Mouse (Mus musculus) heart, adult 2 months (tissue): ENCODE results near the gene Mef2d.
A peak's percentile ranks its signal among the peaks of the same experiment; 100 is the strongest.

ENCODE experiments used
- CTCF ChIP-seq: fragments of 200-600 bp; IDR thresholded peaks from 2 replicates; pipeline ENCODE4 v1.8.1; 2022; ENCODE audit warnings: antibody characterized with exemption, mild to moderate bottlenecking, moderate library complexity
- EP300 ChIP-seq: fragments of 200-500 bp; IDR thresholded peaks from 2 replicates; pipeline ENCODE4 v1.6.1; 2011; ENCODE audit warnings: low read depth, low read length, control low read depth; ENCODE audit not compliant: insufficient read depth
- POLR2A ChIP-seq: fragments of 200-500 bp; IDR thresholded peaks from 2 replicates; pipeline ENCODE4 v1.6.1; 2011; ENCODE audit warnings: mild to moderate bottlenecking, low read depth, low read length, control low read depth; ENCODE audit not compliant: insufficient read depth

DNA sequence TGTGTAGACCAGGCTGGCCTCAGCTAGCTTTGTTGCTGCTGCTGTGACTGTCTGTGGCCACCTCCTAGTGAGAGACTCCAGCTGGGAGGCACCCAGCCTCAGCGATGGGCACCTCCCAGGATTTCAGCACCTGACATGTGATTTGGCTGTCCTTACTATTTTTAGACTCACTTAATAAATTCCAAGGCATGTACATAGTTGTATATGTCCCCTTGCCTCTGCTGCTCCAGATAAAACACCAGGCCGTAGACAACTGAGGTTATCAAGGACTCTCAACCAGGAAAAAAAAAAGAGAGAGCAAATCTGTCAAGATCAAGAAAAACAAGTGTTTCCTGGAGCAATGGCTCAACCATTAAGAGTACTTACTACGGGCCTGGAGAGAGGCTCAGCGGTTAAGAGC is 17.0 kb upstream of the Mef2d start:
- TF ChIP-seq POLR2A (no peak), CTCF (no peak), EP300 (0 out of 2 replicates have a peak, but pooled peaks have one; percentile 20)
